Mouse (Mus musculus) skeletal muscle tissue, adult 2 months (tissue): ENCODE results near the gene Ttc41.
A peak's percentile ranks its signal among the peaks of the same experiment; 100 is the strongest.

Source experiments
- DNase-seq: peaks from one replicate; pipeline ENCODE4 v3.0.0-alpha.2; 2012; ENCODE audit warnings: low read depth, low spot score

Ttc41 gene

DNA sequence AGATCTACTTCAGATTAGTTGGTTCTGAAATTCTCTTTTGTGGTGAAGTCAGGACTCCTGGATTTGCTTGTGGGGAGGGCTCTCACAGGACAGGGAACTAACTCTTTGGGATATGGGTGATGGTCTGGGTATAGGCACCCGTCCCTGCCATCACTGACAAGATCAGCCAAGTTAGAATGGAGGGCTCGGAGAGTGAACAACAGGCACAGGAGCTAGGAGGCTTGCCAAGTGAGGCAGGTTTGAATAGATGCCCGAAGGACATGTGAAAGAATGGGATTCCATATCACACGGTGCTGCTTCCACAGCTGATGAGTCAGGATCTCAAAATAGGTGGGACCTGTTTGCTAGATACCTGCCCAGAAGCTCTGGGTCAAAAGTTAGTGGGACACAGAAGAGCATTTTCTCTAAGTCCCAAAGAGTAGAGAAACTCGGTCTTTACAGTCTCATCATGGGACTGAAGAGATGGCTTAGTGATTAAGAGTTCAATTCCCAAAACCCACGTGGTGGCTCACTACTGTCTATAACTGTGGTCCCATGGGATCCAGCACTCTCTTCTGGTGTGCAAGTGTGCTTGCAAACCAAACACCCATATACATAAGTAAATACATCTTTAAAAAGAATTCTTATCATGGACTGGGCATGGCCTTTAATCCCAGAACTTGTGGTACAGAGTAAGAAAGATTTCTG is 50.3 kb downstream of the Ttc41 start:
- no peak for DNase-seq

DNA sequence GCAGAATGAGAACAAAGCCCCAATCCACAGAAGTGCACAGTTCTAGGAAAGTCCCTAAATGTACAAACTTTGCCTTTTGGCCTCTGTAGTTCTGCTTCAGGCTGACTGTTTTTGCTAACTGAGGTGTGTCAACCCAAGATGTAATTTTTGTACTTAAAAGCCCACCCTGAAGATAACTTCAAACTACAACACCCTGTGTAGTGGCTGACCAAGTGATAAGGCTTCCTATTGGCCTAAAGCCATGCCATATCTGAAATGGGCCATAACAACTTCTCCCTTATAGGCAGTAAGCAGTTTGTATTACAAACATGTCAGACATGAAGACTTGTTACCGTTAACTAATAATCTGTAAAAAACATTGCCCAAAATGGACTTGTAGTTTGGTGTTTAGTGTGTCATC is 52.1 kb downstream of the Ttc41 start:
- DNase-seq = no peak

DNA sequence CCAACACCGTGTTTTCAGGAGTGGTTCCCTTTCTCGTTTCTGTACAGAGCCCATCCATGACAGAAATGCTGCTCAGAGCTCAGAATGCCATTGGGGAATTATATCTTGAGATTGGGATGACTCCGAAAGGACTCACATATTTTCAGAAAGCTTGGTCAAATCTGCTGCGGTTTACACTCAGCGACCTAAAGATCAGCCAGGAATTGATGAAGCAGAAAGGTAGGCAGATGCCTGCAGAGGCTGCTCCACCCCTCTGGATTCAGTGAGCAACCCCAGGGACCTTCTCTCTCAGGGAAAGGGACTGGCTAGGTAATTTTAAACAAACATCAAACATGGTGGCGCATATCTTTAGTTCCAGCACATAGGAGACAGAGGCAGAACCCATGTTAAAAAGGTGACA is 52.6 kb downstream of the Ttc41 start:
- DNase-seq = no peak

DNA sequence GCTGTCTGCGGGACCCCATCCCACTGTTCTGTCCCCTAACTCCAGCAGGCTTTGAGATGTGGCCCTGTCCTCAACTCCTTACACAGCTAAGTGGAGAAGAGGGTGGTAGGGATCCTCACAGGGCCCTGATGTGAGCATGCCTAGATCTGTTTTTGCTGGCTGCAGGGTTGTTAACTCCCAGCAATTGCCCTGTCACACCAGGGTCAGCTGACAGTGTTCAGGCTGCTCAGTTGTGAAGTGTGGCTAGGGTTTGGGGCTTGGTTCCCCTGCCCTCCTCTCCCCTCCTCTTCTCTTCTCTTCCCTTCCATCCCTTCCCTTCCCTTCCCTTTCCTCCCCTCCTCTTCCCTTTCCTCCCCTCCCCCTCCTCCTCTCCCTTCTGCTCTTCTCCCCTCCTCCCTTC is 55.6 kb downstream of the Ttc41 start:
- DNase-seq = no peak

DNA sequence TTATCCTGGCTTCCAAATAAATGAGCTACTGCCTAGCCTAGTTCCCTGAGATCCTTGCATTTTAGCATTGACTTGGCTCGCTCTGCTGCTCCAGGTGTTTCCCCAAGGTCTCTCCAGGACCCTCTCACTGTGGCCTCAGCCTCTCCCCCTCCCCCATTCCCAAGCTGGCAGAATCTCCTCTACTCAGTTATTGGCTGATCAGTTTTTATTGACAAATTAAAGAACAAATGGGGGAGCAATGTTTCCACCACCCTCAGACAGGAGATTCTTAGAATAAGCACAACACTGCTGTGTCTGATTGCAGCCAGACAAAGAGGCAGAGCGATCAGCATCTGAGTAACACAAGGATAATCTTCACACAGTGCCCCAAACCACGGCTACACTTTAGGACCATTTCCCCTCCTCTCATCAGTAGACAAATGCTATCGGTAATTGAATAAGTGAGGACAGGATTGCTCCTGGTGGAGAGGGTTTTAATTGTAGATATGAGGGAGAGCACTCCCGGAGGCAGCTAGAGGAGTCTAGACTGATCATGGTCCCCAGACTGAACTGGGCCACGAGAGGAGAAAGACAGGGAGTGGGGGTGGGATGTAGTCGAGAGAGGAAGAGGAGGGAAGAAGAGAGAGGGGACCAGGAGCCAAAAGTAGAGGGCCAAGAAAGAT is 56.2 kb downstream of the Ttc41 start:
- no peak for DNase-seq

DNA sequence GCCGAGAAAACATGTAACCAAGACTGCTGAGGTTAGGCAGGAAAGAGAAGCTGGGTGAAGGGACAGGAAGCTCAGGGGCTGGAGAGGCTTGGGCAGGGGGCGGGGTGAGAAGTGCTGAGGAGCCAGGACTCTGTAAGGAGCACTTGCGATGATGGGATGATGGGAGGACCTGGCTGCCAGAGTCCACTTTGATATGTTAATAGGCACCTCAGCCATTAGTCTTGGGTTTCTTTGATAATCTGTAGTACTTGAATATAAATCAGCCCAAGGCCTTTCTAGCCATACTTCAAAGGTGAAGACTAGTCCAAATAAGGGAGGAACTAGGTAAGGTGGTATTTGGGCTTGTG is 56.7 kb downstream of the Ttc41 start:
- DNase-seq = no peak

DNA sequence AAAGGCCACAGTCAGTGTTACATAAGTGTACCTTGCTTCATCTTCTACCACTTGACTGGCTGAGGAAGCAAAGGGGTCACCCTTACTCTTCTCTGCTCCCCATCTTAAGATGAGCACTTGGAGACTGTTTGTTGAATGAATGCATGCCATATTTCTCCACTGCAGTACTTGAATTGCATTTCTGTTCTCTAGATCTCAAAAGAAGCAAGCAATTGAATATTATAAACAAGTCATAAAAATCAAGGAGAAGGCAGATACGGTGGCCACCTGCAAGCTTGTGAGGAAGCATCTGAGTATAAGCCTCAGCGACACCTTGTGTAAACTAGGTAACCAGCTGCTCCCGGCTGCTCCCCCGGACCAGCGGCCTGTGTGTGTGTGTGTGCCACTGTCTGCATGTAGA is 58.1 kb downstream of the Ttc41 start, which contains the start of gene Gm49358:
TSS of gene Gm49358 (plus strand) at position 301 of the 400 bp plus-strand sequence.
- no peak for DNase-seq

DNA sequence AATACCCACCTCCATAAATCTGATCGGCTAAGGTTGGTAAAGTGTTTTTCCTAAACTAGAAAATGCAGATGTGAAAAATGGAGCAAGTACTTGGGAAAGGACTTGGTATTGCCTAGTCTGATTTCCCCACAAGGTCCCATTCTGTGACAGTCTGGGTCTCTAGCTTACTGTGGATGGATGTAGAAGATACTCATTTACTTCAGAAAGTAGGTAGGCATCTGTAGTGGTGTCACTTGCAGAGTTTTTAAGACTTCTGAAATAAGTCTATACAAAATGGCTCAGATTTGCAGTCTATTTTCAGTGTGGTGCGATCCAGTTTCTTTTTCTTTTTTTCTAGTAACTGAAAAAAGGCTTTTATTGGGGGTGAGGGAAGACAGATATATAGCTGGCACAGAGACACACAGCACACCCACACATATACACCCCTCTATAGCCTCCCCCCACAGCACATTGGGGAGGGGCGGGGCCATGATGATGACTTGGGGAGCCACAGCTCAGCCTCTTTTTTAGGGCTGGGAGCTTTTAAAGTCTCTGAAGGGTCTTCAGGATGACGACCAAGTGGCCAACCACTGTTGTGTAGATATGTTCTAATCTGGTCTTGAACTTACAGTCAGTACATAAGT is 59.8 kb downstream of the Ttc41 start:
- DNase-seq = no peak

DNA sequence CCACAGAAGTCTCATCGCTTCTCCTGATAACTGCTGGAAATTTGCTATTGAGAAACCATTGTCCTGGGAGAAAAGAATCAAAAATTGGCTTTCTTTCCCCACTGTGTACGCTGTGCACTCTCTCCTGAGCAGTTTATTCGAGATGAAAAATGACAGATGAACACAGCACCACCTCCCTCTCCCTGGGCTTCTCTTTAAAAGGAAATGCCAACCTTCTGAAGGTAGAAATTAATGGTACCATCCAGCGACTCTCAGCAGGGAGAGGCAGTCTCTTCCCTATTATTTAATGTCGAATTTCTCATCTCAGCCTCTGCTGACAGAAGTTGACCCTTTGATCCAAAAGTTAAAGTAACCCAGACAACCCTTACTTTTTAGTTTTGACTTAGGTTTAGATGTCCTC is 63.6 kb downstream of the Ttc41 start:
- no peak for DNase-seq

DNA sequence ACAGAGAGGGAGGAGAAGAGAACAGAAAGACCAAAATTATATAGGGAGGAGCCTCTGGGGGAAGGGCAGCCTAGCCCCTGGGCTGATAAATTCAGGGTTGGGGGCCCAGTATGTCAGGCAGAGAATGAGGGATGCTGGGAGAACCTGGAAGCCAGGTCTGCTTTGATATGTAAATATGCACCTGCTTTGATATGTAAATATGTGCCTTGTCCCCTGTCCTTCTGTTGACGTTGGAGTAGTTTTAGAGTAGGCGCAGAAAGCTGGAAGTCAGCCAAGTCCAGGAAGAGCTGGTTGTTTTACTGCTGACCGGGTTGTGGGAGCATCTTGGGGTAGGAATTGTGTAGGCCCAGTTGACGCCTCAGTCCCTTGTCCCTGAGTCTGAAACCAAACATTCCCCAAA is 64.2 kb downstream of the Ttc41 start:
- no peak for DNase-seq

DNA sequence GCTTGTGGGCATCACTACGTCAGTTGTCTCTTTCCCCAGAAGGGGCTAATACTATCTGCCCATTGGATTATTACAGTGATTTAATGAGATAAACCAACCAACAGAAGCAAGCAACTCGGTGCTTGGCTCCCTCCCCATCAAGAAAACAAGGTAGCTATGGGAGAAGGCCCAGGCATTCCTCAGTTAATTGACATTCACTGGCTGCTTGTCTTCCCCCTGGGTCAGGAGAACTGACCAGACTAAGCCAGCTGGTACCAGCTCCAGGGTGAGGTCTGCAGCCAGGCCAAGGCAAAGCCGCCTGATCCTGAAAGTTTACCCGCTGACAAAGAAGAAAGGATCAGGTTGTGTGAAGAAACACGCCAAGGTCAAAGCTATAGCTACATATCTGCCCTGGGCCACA is 66.1 kb downstream of the Ttc41 start:
- DNase-seq = no peak

DNA sequence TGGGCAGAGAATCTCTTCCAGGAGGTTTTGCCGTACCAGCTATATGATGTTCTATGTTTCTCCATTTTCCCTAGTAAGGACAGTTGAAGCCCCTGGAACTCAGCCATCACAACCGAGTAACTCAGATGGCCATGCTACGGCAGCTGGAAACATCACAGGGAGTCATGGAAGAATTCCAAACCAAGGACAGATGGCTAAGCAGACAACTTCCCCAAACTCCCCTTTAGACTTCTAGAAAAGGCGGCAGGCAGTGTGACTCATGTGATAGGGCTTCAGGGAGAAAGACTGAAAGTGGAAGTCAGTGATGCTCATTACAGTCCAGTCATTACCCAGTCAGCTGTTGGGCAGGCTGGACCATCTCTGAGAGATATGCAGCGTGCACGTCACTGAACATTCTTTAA is 66.6 kb downstream of the Ttc41 start:
- DNase-seq = peak; percentile 35

DNA sequence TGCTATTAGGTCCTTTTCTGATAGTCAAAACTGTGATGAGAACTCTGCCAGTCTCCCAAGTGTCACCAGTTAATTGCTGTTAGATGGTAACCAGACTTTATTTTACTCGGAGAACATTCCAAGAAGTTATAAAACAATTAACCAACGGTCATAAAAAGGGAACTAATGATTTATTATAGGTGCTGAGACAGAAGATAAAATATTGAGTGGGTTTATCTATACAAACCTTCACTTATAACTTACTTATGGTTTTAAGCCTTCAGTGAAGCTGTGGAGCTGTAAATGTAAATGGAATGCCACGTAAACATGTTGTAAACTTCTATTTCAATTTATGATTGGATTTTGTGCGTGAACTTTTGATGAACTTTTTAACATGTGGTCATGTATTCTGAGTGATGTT is 67.7 kb downstream of the Ttc41 start:
- no peak for DNase-seq

DNA sequence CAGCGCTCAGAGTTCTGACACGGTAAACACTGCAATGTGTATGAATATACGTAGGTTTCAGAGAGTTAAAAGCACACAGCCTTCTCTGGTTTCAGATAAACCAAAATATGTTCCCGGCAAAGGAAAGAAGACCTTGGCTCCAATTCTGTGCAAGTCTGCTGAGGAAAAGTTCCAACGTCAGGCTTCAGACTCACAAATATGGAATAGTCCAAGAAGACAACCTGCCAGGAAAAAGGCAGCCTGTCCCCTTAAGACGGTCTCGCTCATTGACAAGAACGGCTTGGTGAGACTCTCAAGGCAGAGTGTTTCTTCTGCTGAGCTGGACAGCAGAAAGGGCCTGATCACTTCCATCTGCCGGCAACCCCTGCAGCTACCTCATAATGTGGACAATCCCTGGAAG is 70.7 kb downstream of the Ttc41 start:
- peak; percentile 34 for DNase-seq

DNA sequence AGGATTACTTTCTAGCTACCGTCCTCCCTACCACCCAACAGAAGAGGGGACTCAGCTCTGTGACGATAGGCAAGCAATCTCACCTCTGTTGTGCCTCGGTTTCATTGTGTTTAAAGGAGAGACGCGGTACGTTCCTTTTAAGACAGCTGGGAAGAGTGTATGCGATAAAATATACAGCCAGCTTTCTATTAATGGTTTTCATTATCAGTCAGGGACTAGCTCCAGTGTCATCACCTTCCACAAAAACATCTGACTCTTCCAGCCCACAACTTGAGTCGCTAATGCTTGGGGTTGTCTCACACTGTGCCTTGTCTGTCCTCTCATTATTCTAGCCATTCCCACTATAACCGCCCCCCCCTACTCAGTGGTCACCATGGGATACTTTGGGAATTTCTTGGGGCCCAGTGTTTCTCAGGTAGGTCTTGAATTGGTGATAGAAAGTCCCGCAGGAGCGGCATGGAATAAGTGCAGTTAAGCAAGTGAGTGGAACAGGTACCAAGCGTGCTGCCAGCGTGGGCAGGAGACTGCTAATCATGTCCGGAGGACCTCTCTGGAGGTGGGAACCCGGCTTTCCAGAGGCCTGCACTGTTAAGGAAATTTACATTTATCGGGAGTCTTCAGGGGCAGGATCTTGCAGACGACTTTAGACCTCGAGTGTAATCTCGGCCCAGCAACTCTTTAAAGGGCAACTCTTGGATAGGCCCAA is 72.2 kb downstream of the Ttc41 start:
- no peak for DNase-seq

DNA sequence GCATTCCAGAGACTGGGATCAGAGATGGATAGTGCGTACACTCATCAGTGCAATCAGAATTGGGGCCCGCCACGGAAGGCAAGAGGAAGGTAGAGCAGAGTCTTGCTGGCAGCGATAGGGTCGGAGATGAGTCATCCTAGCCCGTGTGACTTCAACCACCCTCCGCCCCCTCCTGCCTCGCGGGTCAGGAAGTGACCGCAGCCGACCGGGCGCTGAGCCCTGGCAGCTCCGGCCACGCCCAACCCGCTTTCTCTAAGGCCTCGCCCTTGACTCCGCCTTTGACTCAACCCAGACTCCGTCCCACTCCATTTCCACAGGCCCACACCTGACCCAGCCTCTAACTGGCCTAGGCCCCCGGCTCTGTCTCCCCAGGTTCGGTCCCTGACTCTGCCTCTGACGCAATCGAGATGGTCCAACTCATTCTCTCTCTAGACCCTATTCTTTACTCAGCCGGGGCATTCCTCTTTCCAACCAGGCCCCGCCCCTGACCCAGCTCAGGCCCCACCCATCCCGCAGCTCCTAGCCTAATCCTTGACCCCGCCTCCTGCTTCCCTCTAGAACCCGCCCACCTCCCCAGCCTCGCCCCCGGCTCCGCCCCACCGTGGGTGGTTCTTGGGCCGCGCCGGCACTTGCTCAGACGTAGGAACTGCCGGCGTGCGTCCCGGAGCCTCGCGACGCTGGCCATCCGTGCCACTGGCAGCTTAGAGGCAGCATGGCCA is 72.9 kb downstream of the Ttc41 start, which contains the start of gene Nt5dc3:
TSS of gene Nt5dc3 (plus strand) at position 608 of the 719 bp plus-strand sequence.
- DNase-seq = peak; percentile 98

DNA sequence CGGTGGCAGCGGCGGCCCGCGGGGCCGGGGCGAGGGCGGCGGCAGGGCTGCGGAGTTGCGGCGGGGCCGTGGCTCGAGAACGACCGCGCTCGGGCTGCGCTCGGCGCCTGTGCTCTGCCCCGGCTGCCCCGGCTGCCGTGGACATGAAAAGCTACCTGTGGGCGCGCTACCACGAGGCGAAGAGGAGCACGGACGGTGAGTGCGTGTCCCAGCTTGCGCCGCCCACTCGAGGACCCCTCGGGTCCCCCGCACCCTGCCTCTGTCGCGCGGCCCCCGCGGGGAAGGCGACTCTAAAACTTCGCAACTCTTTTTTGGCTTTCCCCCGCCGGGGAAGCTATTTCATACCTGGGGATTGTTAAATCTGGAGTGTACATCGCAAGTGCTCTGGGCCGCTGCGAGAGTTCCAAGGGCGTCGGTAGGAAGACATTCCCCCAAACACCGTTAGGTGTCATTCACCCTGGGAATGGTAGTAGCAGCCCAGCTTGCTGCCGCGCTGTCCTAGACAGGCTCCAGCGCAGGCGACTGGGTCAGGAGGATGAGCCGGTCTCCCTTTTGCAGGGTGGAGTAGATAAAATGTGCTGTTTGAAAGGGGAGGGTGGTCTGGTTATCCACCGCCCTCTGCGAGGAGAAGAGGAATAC is 73.6 kb downstream of the Ttc41 start:
- DNase-seq = peak; percentile 46

DNA sequence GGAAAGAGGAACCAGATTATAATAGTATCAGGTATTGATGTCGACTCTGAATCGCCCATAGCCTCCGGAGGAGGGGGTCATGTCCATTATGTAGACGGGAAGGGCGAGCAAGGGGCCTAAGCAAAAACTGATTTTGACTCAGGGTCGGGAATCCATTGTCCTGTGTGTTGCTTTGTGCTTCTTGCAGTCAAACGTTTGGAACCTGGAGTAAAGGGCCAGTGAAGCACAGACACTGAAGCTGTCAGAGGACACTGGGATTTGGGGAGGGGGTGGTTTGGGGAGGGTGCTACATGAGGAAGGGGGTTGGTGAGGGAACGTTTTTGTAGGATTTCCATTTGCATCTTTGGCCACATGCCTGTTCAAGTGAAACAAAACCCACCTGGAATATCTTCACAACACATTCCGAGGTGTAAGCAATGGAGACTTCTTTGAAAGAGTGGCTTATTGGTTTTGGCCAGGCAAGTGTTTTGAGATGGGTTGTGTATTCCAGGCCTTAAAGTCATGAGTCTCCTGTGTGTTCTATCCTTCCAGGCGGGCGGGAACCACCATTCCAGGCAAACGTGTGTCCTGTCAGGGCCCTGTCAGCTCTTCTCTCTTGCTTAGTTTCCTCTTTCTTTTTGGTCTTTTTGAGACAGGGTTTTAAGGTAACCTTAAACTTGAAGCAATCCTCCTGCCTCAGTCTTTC is 74.3 kb downstream of the Ttc41 start:
- no peak for DNase-seq

DNA sequence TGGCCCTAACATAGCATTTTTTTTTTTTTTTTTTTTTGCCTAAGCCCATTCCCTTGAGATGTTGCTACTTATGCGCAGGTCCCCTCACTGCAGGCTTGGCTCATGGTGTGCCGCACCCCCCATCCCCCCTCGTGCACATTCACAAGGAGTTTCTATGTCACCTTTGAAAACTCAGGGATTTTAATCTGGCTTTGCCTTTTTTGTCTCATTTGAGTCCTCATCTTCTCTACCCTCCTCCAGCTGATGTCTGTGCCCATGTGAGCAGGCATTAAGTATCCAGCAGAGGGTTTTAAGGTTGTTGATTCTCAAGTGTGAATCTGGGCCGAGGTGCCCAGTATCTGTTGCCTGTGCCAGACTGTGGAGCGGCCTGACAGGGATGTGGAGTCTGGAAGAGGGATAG is 76.0 kb downstream of the Ttc41 start:
- DNase-seq = peak; percentile 31

DNA sequence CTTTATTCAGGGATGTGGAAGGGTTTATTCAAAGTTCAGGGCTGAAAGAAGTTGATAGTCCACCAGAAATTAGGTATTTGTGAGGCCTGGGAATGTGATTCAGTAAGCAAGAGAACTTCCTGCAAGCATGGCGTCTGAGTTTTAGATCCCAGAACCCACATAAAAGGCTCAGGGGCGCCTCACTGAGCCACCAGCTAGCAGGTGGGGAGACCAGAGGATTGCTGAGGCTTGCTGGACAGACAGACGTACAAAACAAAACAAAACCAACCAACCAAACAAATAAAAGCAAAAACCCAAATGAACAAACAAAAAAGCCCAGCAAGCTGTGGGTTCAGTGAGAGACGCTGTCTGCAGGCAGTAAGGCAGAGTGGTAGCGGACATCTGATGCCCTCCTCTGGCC is 77.0 kb downstream of the Ttc41 start:
- DNase-seq = no peak

DNA sequence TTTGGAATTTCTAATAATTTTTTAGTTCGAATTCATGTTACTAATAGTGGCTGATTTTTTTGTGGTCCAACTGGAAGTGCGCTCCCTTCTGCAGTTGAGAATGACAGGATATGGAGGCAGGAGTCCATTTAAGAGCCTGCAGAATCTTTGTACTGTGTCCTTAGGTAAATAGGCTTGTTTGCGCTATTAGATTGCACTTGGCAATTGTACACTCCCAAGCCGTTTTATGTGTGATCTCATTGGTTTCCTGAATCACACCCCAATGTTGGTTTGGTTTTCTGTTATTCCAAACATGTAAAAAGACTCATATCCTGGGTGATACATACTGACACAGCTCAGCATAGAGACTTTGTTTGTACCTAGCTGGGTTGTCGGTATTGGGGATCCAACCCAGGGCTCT is 78.0 kb downstream of the Ttc41 start:
- no peak for DNase-seq
